Mouse (Mus musculus) liver, postnatal 0 days (tissue): ENCODE measurements around the gene 1700008O03Rik.

Experiments
- CTCF ChIP-seq: sonication (generic); IDR thresholded peaks from 2 replicates; pipeline ENCODE4 v1.5.1; 2016; ENCODE audit warnings: antibody characterized with exemption, low read depth
- EP300 ChIP-seq: IDR thresholded peaks from 2 replicates; pipeline ENCODE4 v1.6.1; 2016; ENCODE audit warnings: antibody characterized with exemption, low read depth, mild to moderate bottlenecking

DNA sequence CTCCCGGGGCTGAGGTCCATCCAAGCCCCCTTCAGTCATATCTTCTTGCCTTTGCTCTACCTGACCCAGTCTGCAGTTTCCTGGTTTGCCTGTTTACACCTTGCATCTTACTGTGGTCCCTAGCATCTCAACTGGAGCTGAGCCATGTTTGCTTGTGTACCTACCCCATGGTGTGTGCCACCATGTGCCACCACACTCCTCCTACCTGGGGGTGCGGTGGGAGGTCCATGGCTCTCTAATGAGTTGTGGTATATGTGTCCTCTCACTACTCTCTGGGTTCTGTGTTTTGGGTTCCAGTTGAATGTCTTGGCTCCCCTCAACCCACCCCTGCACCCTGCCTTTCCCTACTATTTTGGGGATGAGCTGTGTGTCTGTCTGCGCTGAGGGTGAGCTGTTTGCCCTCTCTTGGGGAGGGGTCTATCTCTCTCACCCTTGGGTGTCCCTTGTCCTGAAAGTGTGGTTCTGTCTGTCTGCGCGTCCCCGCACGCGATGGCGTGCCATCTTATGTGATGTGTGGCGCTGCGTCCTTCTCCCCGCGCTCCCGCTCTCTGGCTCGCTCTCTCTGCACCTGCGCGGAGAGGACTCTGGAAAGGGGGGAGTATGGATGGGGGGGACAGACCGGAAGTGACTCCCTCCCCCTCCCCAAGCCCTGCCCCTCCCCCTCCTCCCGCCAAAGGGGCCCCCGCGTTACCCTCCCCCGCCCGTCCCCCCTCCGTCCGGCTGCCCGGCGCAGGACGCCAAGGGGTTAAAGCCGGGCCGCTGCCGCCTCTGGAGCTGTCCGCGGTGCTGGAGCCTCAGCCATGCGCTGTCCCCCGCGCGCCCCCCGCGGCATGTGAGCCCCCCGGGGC lies 50.4 kb downstream of the 1700008O03Rik start:
- no peak for TF ChIP-seq CTCF
- TF ChIP-seq EP300: no peak
